Mouse (Mus musculus): ENCODE results near the gene 4931428F04Rik.
A peak's percentile ranks its signal among the peaks of the same experiment; 100 is the strongest.
"Not testable (repeated sequence)": the region's sequence is repeated elsewhere in the genome, so short reads cannot be mapped to it uniquely, and the experiment has no call there.

4931428F04Rik gene

GRCm38 (mm10) chr8:105307670-105308069 lies 18.0 kb upstream of the 4931428F04Rik start:
- no peak for DNase-seq (ENCODE audit: low spot score)

GRCm38 (mm10) chr8:105306146-105306691 lies 16.6 kb upstream of the 4931428F04Rik start:
- DNase-seq (ENCODE audit: low spot score): no peak

DNA sequence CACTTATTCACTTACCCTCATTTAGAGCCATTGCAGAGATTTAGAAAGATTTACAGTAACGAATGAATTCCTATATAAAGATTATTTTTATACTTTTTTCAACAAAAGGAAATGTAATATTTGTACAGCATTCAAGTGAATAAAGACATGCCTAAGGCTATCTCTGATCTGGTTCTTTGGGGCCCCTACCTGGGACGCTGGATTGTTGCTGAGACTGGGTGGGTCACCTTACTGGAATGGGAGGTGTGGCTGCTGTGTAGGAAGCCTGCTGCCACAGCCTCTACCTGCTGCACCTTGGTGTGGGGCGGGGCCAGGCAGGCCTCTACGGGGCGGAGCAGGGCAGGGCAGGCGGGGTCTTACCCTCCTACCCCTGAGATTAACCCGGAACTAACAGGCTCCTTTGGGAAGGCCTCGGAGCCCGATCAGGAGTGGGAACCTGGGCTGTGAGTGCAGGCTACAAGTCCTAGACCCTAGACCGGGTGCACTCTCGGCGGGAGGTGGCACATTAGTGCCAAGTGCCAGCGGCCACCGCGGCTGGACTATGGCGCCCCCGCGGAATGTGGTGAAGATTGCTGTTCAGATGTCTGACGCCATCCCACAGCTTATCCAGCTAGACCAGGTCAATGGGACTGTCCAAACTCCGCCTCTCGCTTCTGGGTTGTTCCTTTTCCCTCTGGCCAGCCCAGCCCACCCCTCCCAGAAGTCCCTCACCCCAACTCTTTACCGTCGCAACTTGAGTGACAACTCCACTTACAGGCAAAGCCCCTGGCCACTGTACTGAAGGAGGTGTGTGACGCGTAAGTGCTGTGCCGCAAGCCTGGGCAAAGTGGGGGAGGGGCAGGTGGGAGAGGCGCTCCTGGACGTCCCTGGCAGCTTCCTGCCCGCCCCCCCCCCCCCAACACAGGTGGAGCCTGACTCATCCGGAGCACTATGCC lies 15.8 kb upstream of the 4931428F04Rik start, which contains the start of gene Elmo3:
Gene Elmo3 (plus strand): TSS at position 391 of the 935 bp plus-strand sequence.
- peak; percentile 55 for DNase-seq (ENCODE audit: low spot score)

GRCm38 (mm10) chr8:105304325-105305210 lies 14.9 kb upstream of the 4931428F04Rik start:
- DNase-seq (ENCODE audit: low spot score): peak; percentile 78

DNA sequence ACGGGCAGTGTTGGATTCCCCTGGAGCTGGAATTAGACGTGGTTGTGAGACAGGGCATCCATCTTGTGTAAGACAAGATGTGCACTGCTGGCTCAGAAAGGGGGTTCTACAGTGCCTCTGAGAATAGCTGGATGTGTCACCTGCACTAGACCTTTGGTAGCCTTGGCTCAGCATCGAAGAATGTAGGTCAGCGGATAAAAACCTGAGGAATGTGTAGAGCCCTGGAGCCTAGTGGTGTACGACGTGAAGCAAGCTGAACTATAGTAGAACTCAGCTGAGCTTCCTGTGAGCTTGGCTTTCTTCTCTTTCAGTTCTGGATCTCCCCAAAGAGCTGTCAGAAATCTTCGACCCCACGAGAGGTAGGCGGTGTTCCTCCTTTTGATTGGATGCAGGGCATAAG lies 14.2 kb upstream of the 4931428F04Rik start:
- no peak for DNase-seq (ENCODE audit: low spot score)

DNA sequence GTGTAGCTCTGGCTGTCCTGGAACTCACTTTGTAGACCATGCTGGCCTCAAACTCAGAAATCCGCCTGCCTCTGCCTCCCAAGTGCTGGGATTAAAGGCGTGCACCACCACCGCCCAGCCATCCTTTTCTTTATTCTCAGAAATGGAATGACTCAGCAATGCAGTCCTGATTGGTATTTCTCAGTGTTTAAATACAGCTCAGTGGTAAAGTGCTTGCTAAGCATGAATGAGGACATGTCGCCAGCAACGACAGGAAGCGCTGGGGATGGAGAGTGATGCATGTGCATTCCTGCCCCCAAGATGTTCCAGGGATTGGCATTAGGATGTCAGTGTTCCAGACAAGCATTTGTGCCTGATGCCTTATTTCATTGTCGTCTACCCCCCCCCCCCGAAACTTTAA lies 13.7 kb upstream of the 4931428F04Rik start:
- DNase-seq (ENCODE audit: low spot score): no peak

GRCm38 (mm10) chr8:105299962-105300361 lies 10.3 kb upstream of the 4931428F04Rik start:
- DNase-seq (ENCODE audit: low spot score): no peak

DNA sequence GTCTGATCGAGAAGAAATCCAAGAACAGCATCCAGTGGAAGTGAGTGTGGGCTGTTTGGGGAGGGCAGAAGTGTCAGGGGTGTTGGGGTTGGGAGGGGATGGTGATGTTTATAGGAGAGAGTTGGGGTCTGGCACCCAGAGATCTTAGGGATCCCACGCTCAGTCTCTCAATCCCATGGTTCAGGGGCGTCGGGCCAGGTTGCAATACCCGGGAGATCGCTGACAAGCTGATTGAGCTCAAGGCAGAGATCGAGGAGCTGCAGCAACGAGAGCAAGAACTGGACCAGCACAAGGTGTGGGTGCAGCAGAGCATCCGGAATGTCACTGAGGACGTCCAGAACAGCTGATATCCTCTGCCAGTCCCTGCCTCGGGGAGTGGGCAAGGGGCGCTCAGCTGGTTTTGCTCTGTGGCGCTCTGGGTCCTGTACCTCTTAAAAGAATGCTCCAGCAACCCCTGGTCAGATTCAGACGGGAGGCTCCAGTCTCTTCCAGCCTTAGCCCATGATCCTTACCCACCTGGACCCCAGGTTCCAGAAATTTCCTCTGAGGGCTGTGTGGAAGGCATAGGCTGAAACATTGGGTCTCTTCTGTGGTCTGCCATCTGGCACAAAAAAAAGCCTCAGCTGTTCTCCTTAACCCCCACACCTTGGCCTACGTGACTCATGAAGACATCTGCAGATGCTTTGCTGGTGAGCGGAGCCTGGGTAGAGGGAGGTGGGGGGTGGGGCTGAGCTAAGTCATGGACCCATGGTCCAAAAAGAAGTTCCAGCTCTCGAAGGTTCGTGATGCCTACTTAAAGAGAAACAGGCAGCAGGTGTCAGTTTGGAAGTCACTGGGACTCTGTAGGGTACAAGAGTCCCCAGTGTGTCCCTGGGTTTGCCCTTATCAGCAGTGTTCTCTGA lies 8.9 kb upstream of the 4931428F04Rik start:
- DNase-seq (ENCODE audit: low spot score): peak; percentile 65

GRCm38 (mm10) chr8:105297511-105298192 lies 8.0 kb upstream of the 4931428F04Rik start, which contains the start of gene E2f4:
Gene E2f4, plus strand, starts transcription at chr8:105297663.
- peak; percentile 94 for DNase-seq (ENCODE audit: low spot score)

GRCm38 (mm10) chr8:105295895-105296573 lies 6.4 kb upstream of the 4931428F04Rik start, which contains the start of gene Exoc3l:
Gene Exoc3l, minus strand, starts transcription at chr8:105296101.
- no peak for DNase-seq (ENCODE audit: low spot score)

DNA sequence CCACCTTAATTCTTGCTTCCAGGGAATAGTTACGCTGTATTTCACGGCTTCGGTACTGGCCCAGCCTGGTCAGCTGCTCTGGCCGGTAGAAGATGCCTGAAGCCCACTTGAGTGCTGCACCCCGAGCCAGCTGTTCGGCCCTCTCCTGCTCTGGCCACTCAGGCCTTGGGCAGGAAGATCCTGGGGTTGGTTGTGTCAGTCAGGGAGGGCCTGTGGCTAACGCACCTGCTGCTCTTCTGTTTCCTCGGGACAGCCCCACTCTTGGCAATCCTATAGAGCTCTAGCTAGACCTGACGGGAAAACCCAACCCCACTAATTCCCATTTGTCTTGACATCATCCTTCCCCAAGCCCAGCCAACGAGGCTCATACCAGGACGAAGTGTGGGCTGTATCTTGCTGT lies 5.6 kb upstream of the 4931428F04Rik start:
- DNase-seq (ENCODE audit: low spot score): no peak

- no peak for DNase-seq (ENCODE audit: low spot score)
Measured at GRCm38 (mm10) chr8:105294776-105295175, 5.1 kb upstream of the 4931428F04Rik start.

- no peak for DNase-seq (ENCODE audit: low spot score)
Measured at GRCm38 (mm10) chr8:105293405-105293804, 3.7 kb upstream of the 4931428F04Rik start.

GRCm38 (mm10) chr8:105292471-105292870 lies 2.8 kb upstream of the 4931428F04Rik start:
- DNase-seq (ENCODE audit: low spot score): no peak

DNA sequence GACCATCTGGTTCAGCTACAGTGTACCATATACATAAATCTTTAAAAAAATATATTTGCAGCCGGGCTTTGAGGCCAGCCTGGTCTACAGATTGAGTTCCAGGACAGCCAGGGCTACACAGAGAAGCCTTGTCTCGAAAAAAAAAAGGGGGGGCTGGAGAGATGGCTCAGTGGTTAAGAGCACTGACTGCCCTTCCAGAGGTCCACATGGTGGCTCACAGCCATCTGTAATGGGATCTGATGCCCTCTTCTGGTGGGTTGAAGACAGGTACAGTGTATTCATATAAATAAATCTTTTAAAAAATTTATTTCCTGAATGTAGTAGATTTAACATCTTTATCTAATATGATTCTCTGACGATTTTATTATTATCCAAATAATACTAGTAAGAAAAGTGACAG lies 2.1 kb upstream of the 4931428F04Rik start:
- not testable (repeated sequence) for DNase-seq (ENCODE audit: low spot score)

GRCm38 (mm10) chr8:105291364-105291763 lies 1.7 kb upstream of the 4931428F04Rik start:
- not testable (repeated sequence) for DNase-seq (ENCODE audit: low spot score)

GRCm38 (mm10) chr8:105290554-105291314 lies 1.1 kb upstream of the 4931428F04Rik start:
- DNase-seq (ENCODE audit: low spot score): peak; percentile 72

GRCm38 (mm10) chr8:105288958-105289732 lies 519 bp downstream of the 4931428F04Rik start:
- peak; percentile 97 for DNase-seq (ENCODE audit: low spot score)
